Mouse (Mus musculus) gastrocnemius, adult 2 months (tissue): Measurements from ENCODE around the gene Scn2a. TPM values are rescaled to one million over a fixed set of nuclear protein-coding genes. Genes with fewer than 3 reads are reported as not detected.
A peak's percentile ranks its signal among the peaks of the same experiment; 100 is the strongest.
"Not testable (repeated sequence)": the region's sequence is repeated elsewhere in the genome, so short reads cannot be mapped to it uniquely, and the experiment has no call there.

ENCODE experiments used
- DNase-seq: peaks from one replicate; pipeline ENCODE4 v3.0.0; 2022
- H3K27ac ChIP-seq: fragments of 200-600 bp; 2 replicates; pipeline ENCODE4 v1.8.1; 2022; ENCODE audit warnings: mild to moderate bottlenecking
- H3K4me3 ChIP-seq: fragments of 200-600 bp; 2 replicates; pipeline ENCODE4 v1.8.1; 2022; ENCODE audit warnings: mild to moderate bottlenecking, moderate library complexity
- CTCF ChIP-seq: fragments of 200-600 bp; IDR thresholded peaks from 2 replicates; pipeline ENCODE4 v1.8.1; 2022; ENCODE audit warnings: antibody characterized with exemption, mild to moderate bottlenecking, moderate library complexity
- intact Hi-C: fragments of 180-260 bp; cut with DNase I; formaldehyde crosslinking; loops from one replicate; pipeline ENCODE4 v1.15.1; 2025
- total RNA-seq, 2 experiments: library from RNA; stranded (reverse); gene quantifications; 2 replicates each; pipeline ENCODE4 v1.2.3; 2021

Gene Scn2a
- total RNA-seq, 2 experiments from 2014 or later = 0.26 to 0.95 TPM

DNA sequence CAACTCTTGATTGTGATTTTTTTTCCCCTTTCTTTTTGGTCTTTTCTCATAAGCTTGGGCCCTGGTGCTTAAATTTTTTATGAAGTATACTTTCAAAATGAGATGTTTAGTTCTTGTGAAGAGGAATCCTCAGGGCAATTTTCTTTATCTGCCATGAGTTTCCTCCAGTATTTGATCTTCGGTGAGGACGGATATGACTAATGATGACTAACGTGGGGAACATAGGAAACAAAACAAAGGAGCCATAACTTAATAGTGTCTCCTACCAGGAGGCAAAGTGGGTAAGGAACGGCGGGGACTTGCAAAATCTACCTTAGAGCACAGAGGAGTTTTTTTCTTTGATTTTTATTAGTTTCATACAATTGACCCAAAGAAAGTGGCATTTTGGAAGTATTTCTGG, 124.8 kb downstream of the Scn2a start:
- intact Hi-C loops = no loop called here
- H3K27ac ChIP-seq = no peak overlapping the region
- no peak overlapping the region for H3K4me3 ChIP-seq
- DNase-seq = no peak
- no peak for TF ChIP-seq CTCF

DNA sequence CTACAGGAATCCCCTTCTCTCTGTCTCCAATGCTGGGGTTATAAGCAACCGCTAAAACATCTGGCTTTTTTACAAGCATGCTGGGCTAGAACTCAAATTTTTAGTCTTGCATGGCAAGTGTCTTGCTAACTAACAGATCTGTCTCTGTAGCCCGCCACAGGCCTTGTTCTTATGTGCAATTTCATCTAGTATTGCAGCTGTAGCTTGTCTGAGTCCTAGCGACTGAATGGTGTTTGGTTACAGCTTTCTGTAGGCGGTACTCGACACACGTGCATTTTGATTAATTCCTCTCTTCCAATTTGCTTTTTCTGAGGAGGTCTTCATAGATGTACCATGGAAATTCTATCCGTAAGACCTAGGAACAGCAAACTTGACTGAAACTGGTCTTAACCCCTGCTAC, 161.9 kb downstream of the Scn2a start:
- no peak overlapping the region for H3K4me3 ChIP-seq
- no peak for DNase-seq
- no peak overlapping the region for H3K27ac ChIP-seq
- no peak for TF ChIP-seq CTCF
- intact Hi-C loops = no loop called here

DNA sequence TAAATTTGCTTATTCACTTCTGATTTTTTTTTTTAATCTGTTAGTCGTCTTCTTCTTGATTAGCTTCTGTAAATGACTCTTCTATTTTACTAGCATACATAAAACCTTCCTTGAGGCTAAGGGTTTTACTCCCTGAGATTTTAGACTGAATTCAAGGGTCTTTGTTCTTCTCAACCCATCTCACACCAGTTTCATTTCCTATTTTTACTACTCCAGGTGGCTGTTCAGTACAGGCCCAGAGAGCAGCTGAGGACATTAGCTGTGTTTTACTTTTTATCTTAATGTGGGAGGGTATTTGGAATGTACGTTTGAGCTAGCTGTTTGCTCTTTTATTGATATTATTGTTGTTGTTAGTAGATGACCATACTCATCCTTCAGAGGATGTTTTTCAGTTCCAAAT, 162.8 kb downstream of the Scn2a start:
- no peak for TF ChIP-seq CTCF
- intact Hi-C loops = no loop called here
- DNase-seq = no peak
- no peak overlapping the region for H3K27ac ChIP-seq
- no peak overlapping the region for H3K4me3 ChIP-seq

DNA sequence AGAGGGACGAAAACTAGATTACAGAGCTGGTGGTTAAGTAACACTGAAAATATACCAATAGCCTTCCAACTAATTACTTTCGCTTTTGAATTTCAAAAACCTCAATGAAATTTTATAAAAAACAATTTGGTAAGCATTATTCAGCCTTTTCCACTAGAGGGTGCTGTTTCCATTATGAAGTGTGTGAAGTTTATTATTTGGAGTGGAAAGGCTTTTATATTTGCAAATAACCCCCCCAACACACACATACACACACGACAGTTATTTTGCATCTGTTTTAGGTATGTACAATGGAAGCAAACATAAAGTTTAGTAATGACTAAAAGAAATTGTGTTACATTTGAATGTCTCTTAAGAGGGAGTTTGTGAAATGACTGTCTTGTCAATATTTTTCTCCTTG, 171.9 kb downstream of the Scn2a start:
- TF ChIP-seq CTCF = peak; percentile 70
- peak overlapping the region; percentile 32; the same call in 1 of the 2 replicates for H3K27ac ChIP-seq
- peak overlapping the region; percentile 48 for H3K4me3 ChIP-seq
- DNase-seq = no peak
- intact Hi-C loops = loop anchor here (5.0 to 10.0 kb wide), 2 partner anchors 398 to 615 kb away; no protein-coding TSS in a partner anchor

DNA sequence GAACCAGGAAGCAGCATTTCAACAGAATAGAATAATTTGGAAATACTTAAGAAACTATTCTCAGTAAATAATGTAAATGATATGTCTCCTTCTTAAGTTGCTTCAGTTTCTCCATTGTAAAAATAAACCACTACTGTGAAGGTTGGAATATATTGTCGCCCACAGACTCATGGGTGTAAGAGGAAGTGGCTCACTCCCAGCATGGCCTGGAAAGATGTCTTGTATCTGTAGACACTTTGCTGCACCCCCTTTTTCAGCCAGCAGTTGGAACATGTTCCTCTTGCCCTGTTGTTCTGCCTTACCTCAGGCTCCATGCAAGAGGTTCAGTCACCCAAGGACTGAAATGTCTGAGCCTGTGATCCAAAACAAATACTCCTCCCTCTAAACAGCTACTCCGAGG, 173.0 kb downstream of the Scn2a start:
- H3K4me3 ChIP-seq = no peak overlapping the region
- DNase-seq = no peak
- intact Hi-C loops = loop anchor here (5.0 to 10.0 kb wide), 2 partner anchors 399 to 614 kb away; no protein-coding TSS in a partner anchor
- no peak for TF ChIP-seq CTCF
- H3K27ac ChIP-seq = no peak overlapping the region

DNA sequence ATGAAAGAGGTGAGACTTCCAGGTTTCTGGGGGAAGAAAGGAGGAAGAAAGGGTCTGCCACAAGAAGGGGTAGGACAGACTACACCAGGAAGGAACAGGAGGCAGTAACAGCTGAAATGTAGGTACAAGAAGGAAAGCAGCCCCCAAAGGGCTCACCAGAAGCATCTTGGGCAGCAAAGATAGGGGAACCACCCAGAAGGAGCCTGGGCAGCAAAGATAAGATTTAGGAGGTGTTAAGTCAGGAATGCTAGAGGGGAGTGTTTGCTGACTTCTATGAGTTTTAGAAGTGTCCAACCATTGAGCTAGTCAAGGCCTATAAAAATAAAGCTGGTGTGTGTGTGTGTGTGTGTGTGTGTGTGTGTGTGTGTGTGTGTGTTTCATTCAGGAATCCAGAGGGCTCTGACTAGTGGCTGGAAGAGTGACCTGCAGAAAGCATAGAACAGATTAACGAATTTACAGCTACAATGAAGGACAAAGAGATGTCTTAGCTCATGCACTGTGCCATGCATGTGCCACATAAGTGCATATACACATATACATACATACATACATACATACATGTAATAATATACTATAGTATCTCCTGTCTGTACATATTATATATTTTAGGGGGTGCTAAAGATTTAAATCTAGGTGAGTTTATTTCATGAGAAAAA, 180.6 kb downstream of the Scn2a start:
- DNase-seq = no peak
- Histone ChIP-seq H3K4me3 (no peak overlapping the region), H3K27ac (no peak overlapping the region)
- TF ChIP-seq CTCF = no peak
- intact Hi-C loops = no loop called here

DNA sequence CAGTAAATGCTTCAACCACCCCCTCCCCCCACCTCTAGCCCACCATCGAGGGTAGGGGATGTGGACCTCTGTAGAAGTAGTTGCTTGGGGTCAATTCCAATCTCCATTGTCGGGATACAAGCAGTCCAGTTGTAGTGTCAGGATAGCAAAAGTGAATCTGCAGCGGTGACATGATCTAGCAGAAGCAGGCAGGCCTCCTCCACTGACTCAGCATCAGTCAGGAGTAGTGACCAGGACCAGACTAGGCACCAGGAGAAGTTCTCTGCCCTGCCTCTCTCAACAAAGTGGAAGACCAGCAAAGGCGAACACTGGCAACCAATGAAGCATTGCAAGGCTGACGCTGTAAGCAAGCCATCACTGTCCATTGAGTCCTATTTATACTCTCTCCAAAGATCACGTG, 186.0 kb downstream of the Scn2a start:
- no peak for TF ChIP-seq CTCF
- Histone ChIP-seq H3K4me3 (no peak overlapping the region), H3K27ac (no peak overlapping the region)
- DNase-seq = no peak
- intact Hi-C loops = no loop called here

DNA sequence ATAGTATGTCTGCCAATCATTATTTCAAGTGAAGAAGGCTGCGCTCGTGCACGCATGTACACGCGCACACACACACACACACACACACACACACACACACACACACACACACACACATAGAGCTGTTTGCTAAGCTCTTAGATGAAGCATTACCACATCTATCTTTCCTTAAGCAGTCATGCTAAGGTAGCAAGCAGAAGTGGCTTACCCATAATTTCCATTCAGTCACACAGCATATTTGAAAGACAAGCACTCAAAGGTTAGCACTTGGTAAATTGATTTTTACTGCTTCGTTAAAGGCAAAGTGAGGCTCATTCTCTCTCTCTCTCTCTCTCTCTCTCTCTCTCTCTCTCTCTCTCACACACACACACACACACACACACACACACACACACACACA, 190.6 kb downstream of the Scn2a start:
- H3K4me3 ChIP-seq, intact Hi-C loops, DNase-seq, H3K27ac ChIP-seq: not testable (repeated sequence)

Other genes with a start within 250 kb of the Scn2a start
- gene Scn3a, start 53.1 kb upstream of the Scn2a start, total RNA-seq = under 1 TPM; 0.18 to 0.25 TPM
- not detected for gene Csrnp3, start 225.0 kb downstream of the Scn2a start, total RNA-seq